Mouse (Mus musculus): ENCODE data around the gene Dnajc5. TPM values are rescaled to one million over a fixed set of nuclear protein-coding genes. Genes with fewer than 3 reads are reported as not detected.

The Dnajc5 gene
- total and polyA plus RNA-seq, 2 experiments from 2014 or later = 72.6 to 190 TPM

- Histone ChIP-seq H3K9ac (replicated peaks; ENCODE audit: low read depth, low read length) (no peak overlapping the region), H3K36me3 (replicated peaks; ENCODE audit: control insufficient read depth, insufficient read depth, low read length) (peaks cover 40% of the 10 kb centered on the region), H3K9me3 (replicated peaks; ENCODE audit: control insufficient read depth, low read length) (no peaks in the 10 kb centered on the region; the same call in 1 of the 2 replicates), H3K27ac (ENCODE audit: low read depth) (no peak overlapping the region), H3K4me1 (ENCODE audit: control insufficient read depth, insufficient read depth) (no peaks in the 10 kb centered on the region), H3K4me3 (ENCODE audit: low read depth, low read length) (no peak overlapping the region), H3K4me2 (ENCODE audit: low read depth, low read length) (no peak overlapping the region), H3K27me3 (ENCODE audit: control insufficient read depth, insufficient read depth, low read length) (no peaks in the 10 kb centered on the region)
- 82% methylated on average over 8 of the region's 8 CpGs for WGBS
- DNase-seq (ENCODE audit: low spot score) (no peak), ATAC-seq (ENCODE audit: insufficient read depth, low read depth) (no peak)
- no peak for TF ChIP-seq CTCF (IDR thresholded peaks at IDR 0.05; ENCODE audit: low read depth)
- no peak for TF ChIP-seq EP300 (IDR thresholded peaks at IDR 0.05; ENCODE audit: low read depth)
Measured at GRCm38 (mm10) chr2:181570375-181570774, 50.1 kb downstream of the Dnajc5 start.

DNA sequence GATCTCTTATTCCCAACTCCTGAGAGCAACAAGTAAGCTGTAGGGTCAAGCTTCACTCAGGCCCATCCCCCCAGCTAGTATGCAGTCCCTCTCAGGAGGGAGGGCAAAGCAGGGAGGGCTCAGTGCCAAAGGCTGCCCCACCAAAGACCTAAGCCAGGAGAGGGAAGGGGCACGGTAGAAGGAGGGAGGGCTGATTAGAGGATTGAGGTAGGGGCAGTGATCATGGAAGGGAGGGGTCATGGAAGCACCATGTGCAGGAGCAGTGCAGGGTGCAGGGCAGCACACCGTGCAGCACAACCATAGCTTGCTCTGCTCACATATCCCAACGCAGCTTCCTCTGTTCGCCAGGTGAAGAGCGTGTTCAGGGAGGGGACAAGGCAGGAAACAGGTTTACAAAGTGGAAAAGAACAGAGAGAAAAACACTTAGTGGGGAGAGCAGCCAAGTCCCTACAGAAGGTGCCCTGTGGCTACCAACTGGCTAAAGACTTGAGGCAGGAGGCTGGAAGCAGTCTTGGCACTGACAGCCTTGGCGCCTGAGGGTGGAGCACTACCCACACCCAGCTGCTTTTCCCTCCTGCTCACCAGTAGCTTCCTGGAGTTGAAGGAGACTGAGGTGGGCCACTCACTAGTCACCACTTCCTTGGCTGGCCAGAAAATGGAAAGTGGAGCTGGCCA is 50.8 kb downstream of the Dnajc5 start:
- Histone ChIP-seq H3K27ac (ENCODE audit: low read depth) (no peak overlapping the region), H3K27me3 (ENCODE audit: control insufficient read depth, insufficient read depth, low read length) (no peaks in the 10 kb centered on the region), H3K4me2 (ENCODE audit: low read depth, low read length) (no peak overlapping the region), H3K4me1 (ENCODE audit: control insufficient read depth, insufficient read depth) (no peaks in the 10 kb centered on the region), H3K9me3 (replicated peaks; ENCODE audit: control insufficient read depth, low read length) (no peaks in the 10 kb centered on the region), H3K4me3 (ENCODE audit: low read depth, low read length) (no peak overlapping the region), H3K36me3 (replicated peaks; ENCODE audit: control insufficient read depth, insufficient read depth, low read length) (peaks cover 40% of the 10 kb centered on the region), H3K9ac (replicated peaks; ENCODE audit: low read depth, low read length) (no peak overlapping the region)
- 69% methylated on average over 6 of the region's 6 CpGs for WGBS
- DNase-seq (ENCODE audit: low spot score) = no peak
- TF ChIP-seq CTCF (IDR thresholded peaks at IDR 0.05; ENCODE audit: low read depth) = no peak
- TF ChIP-seq EP300 (IDR thresholded peaks at IDR 0.05; ENCODE audit: low read depth) = no peak
- no peak for ATAC-seq (ENCODE audit: insufficient read depth, low read depth)

GRCm38 (mm10) chr2:181571941-181572670 is 51.8 kb downstream of the Dnajc5 start:
- Histone ChIP-seq H3K27me3 (ENCODE audit: control insufficient read depth, insufficient read depth, low read length) (no peaks in the 10 kb centered on the region), H3K4me3 (ENCODE audit: low read depth, low read length) (no peak overlapping the region), H3K9ac (replicated peaks; ENCODE audit: low read depth, low read length) (no peak overlapping the region), H3K9me3 (replicated peaks; ENCODE audit: control insufficient read depth, low read length) (no peaks in the 10 kb centered on the region), H3K27ac (ENCODE audit: low read depth) (no peak overlapping the region), H3K36me3 (replicated peaks; ENCODE audit: control insufficient read depth, insufficient read depth, low read length) (peaks cover 40% of the 10 kb centered on the region), H3K4me2 (ENCODE audit: low read depth, low read length) (no peak overlapping the region), H3K4me1 (ENCODE audit: control insufficient read depth, insufficient read depth) (no peaks in the 10 kb centered on the region)
- 90% methylated on average over 11 of the region's 11 CpGs for WGBS
- DNase-seq (ENCODE audit: low spot score) = no peak
- no peak for TF ChIP-seq EP300 (IDR thresholded peaks at IDR 0.05; ENCODE audit: low read depth)
- ATAC-seq (ENCODE audit: insufficient read depth, low read depth) = no peak

DNA sequence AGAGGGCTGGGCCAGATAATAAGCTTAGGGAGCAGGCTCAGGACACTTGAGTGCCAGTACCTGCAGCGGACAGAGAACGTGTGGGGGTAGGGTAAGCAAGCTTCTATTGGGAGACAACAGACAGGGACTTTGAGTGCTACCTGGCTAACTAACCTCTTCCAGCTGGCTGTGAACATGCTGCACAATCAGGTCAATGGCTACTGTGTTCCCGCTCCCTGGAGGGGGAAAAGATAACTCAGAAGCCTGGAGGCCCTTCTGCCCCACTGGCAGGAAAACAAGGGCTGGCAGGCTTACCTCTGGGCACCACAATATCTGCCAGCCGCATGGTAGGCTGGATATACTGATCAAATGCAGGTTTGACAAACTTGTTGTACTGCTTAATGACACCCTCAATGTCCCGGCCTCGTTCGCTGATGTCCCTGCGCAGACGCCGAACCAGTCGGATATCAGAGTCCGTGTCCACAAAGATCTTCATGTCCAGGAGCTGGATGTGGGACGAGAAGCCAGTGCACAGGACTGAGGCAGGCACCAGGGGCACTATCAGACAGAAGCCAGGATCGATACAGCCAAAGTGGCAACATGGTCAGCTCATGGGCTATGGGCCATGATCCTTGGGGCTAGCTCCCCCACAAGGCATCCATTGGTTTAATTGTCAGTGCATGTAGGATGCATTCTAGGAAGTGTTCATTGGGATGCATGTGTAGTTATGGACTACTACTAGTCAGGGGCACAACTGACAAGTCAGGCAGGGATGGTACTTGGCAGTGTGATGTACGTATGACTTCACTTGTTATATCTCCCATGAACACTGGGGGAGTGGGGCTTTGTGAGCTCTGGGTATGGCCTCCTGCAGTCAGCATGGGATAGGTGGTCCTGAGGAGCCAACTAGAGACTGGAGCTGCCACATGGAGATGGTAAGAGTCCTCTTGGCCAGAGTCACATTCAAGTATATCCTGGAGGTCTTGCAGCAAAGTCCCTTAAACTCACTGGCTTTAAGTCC is 52.9 kb downstream of the Dnajc5 start:
- peaks cover 7% of the 10 kb centered on the region; the same call in 1 of the 2 replicates for H3K4me1 ChIP-seq (ENCODE audit: control insufficient read depth, insufficient read depth)
- H3K4me2 ChIP-seq (ENCODE audit: low read depth, low read length) = no peak overlapping the region
- H3K4me3 ChIP-seq (ENCODE audit: low read depth, low read length) = no peak overlapping the region
- TF ChIP-seq EP300 (IDR thresholded peaks at IDR 0.05; ENCODE audit: low read depth) = no peak
- no peak for TF ChIP-seq CTCF (IDR thresholded peaks at IDR 0.05; ENCODE audit: low read depth)
- H3K9me3 ChIP-seq (replicated peaks; ENCODE audit: control insufficient read depth, low read length) = no peaks in the 10 kb centered on the region
- H3K27me3 ChIP-seq (ENCODE audit: control insufficient read depth, insufficient read depth, low read length) = no peaks in the 10 kb centered on the region
- no peak for DNase-seq (ENCODE audit: low spot score)
- ATAC-seq (ENCODE audit: insufficient read depth, low read depth) = no peak
- H3K27ac ChIP-seq (ENCODE audit: low read depth) = no peak overlapping the region
- peaks cover 40% of the 10 kb centered on the region for H3K36me3 ChIP-seq (replicated peaks; ENCODE audit: control insufficient read depth, insufficient read depth, low read length)
- no peak overlapping the region for H3K9ac ChIP-seq (replicated peaks; ENCODE audit: low read depth, low read length)
- 86% methylated on average over 15 of the region's 15 CpGs for whole genome bisulfite sequencing

DNA sequence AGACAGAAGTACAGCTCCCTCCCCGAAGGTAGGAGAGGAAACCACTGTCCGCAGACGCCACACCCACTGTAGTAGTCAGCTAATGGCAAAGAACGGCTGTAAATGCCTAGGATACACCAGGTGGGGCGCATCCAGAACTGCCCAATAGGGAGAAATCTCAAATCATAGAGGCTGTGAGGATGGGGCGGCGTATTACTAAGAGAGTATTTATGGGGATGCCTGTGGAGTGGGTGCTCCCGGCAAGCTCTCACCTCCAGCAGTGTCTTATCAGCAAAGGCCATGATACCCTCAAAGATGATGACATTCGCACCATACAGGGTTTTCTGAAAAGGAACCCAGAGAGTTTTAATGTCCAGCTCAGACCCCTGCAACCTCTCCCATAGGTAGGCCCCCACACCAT is 53.7 kb downstream of the Dnajc5 start:
- DNase-seq (ENCODE audit: low spot score) (no peak), ATAC-seq (ENCODE audit: insufficient read depth, low read depth) (no peak)

More for the DNA sequence above, 53.7 kb downstream of the Dnajc5 start:
- Histone ChIP-seq H3K4me3 (ENCODE audit: low read depth, low read length) (no peak overlapping the region), H3K9ac (replicated peaks; ENCODE audit: low read depth, low read length) (no peak overlapping the region), H3K27ac (ENCODE audit: low read depth) (no peak overlapping the region), H3K4me2 (ENCODE audit: low read depth, low read length) (no peak overlapping the region), H3K4me1 (ENCODE audit: control insufficient read depth, insufficient read depth) (peaks cover 15% of the 10 kb centered on the region), H3K36me3 (replicated peaks; ENCODE audit: control insufficient read depth, insufficient read depth, low read length) (peaks cover 40% of the 10 kb centered on the region), H3K9me3 (replicated peaks; ENCODE audit: control insufficient read depth, low read length) (no peaks in the 10 kb centered on the region), H3K27me3 (ENCODE audit: control insufficient read depth, insufficient read depth, low read length) (no peaks in the 10 kb centered on the region)
- WGBS = 84% methylated on average over 9 of the region's 9 CpGs
- no peak for TF ChIP-seq CTCF (IDR thresholded peaks at IDR 0.05; ENCODE audit: low read depth)
- no peak for TF ChIP-seq EP300 (IDR thresholded peaks at IDR 0.05; ENCODE audit: low read depth)

Data from heart, postnatal 0 days (tissue).